Mouse (Mus musculus) C2C12 (cell line): Measurements from ENCODE around the gene Col24a1. TPM values are rescaled to one million over a fixed set of nuclear protein-coding genes. Genes with fewer than 3 reads are reported as not detected.
A peak's percentile ranks its signal among the peaks of the same experiment; 100 is the strongest.

Experiments
- H3K27me3 ChIP-seq: one replicate; pipeline ENCODE4 v1.6.1; 2011; ENCODE audit not compliant: control insufficient read depth, insufficient read depth, insufficient read length
- H3K36me3 ChIP-seq: one replicate; pipeline ENCODE4 v1.6.1; 2011; ENCODE audit not compliant: control insufficient read depth, insufficient read depth
- H3K4me3 ChIP-seq: one replicate; pipeline ENCODE4 v1.5.1; 2011; ENCODE audit warnings: mild to moderate bottlenecking, control low read depth; ENCODE audit not compliant: poor library complexity, insufficient read depth, severe bottlenecking
- H3K79me2 ChIP-seq: one replicate; pipeline ENCODE4 v1.6.1; 2011; ENCODE audit not compliant: control insufficient read depth, insufficient read depth
- H3K79me3 ChIP-seq: one replicate; pipeline ENCODE4 v1.6.1; 2011; ENCODE audit warnings: low read depth, control low read depth
- H3ac ChIP-seq: one replicate; pipeline ENCODE3; 2011; ENCODE audit warnings: low read depth; ENCODE audit not compliant: control insufficient read depth, insufficient read length
- CEBPB ChIP-seq: IDR thresholded peaks from one replicate; pipeline ENCODE4 v1.6.1; 2011; ENCODE audit warnings: low read depth, mild to moderate bottlenecking, control low read depth, moderate library complexity
- CTCF ChIP-seq: IDR thresholded peaks from one replicate; pipeline ENCODE4 v1.5.1; 2011; ENCODE audit not compliant: control insufficient read depth, insufficient read depth, insufficient read length
- FOSL1 ChIP-seq: IDR thresholded peaks from one replicate; pipeline ENCODE4 v1.8.0; 2011; ENCODE audit warnings: mild to moderate bottlenecking, low read length; ENCODE audit not compliant: poor library complexity, insufficient read depth, severe bottlenecking
- MAX ChIP-seq: IDR thresholded peaks from one replicate; pipeline ENCODE4 v1.6.1; 2011; ENCODE audit warnings: mild to moderate bottlenecking, control low read depth
- MYOD1 ChIP-seq: IDR thresholded peaks from one replicate; pipeline ENCODE4 v1.6.1; 2011; ENCODE audit warnings: low read depth; ENCODE audit not compliant: control insufficient read depth, insufficient read length
- MYOG ChIP-seq: IDR thresholded peaks from one replicate; pipeline ENCODE4 v1.6.1; 2011; ENCODE audit not compliant: control insufficient read depth, insufficient read length; ENCODE audit errors: extremely low read depth
- USF1 ChIP-seq: IDR thresholded peaks from one replicate; pipeline ENCODE4 v1.6.1; 2011; ENCODE audit warnings: low read depth, mild to moderate bottlenecking, control low read depth, moderate library complexity
- polyA plus RNA-seq: library from polyadenylated mRNA; unstranded; fragments of >200 nt; fragmentation: generic; extraction: Trizol; gene quantifications from one replicate; pipeline ENCODE4 v1.2.1, GENCODE M21; 2012; ENCODE audit warnings: missing spikeins

The Col24a1 gene
- polyA plus RNA-seq, 1 experiment: 0.01 TPM

DNA sequence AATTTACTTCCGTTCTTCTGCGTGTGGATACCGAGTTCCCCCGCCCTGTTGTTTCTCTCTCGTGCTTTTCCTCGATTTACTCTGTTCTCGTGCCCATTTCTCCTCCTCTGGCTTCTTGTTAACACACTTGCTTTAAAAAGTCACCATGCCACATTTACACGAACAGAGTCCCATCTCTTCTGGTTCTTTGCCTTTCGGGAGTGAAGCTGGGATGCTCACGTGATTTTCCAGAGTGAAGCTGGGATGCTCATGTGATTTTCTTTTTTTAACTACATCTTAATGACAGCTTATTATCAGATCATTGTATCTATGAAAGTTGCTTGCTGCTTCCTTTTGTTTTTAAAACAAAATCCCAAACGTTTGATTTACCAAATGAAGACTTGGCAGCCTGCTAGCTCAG lies 184.8 kb downstream of the Col24a1 start:
- no peak overlapping the region for H3K4me3 ChIP-seq
- H3ac ChIP-seq: no peak overlapping the region
- no peaks in the 10 kb centered on the region for H3K79me3 ChIP-seq
- H3K27me3 ChIP-seq: no peaks in the 10 kb centered on the region
- TF ChIP-seq CEBPB: no peak
- no peak for TF ChIP-seq CTCF
- TF ChIP-seq MYOG: no peak
- TF ChIP-seq USF1: no peak
- TF ChIP-seq MAX: no peak
- no peak for TF ChIP-seq MYOD1
- TF ChIP-seq FOSL1: no peak
- no peaks in the 10 kb centered on the region for H3K36me3 ChIP-seq
- no peaks in the 10 kb centered on the region for H3K79me2 ChIP-seq

DNA sequence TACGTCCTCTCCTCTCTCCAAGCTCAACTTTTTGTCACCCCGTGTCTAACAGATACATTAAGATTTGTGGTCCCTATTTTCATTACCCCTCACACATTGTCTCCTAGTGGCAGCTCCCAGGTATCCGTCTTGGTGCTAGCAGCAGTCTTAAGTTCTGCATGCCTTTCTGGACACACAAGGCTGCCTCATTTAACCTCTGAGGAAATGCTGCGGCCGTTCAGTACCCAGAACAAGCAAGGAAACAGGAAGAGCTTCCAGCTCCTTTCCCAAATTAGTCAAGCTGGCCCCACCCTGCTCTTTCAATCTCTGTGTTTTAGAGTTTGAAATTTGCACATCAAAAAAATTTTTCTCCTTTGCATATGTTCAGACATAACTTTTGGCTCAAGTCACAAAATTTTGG lies 186.2 kb downstream of the Col24a1 start:
- Histone ChIP-seq H3K27me3 (no peaks in the 10 kb centered on the region), H3K79me3 (no peaks in the 10 kb centered on the region), H3K79me2 (no peaks in the 10 kb centered on the region), H3K4me3 (no peak overlapping the region), H3ac (no peak overlapping the region), H3K36me3 (no peaks in the 10 kb centered on the region)
- TF ChIP-seq FOSL1: no peak
- no peak for TF ChIP-seq MAX
- TF ChIP-seq USF1: no peak
- TF ChIP-seq CEBPB: no peak
- no peak for TF ChIP-seq MYOG
- TF ChIP-seq MYOD1: no peak
- TF ChIP-seq CTCF: no peak

DNA sequence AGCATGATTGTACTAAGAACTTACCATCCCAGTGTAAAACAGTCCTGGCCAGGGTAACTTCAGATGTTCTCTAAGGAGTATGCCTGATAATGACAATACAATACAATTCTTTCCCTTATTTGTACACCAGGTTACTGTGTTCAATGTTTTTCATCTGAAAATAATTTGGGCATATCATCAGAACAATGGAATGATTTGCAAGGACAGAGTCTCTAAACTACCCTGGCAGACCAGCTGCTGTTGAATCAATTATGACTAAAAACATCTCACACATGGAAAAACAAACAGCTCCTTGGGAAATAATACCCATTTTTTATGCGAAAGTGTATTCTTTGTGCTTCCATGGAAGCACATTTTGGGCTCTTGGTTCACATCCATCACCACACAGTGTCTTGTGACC lies 198.0 kb downstream of the Col24a1 start:
- Histone ChIP-seq H3K36me3 (no peaks in the 10 kb centered on the region), H3ac (no peak overlapping the region), H3K79me2 (no peaks in the 10 kb centered on the region), H3K79me3 (no peaks in the 10 kb centered on the region), H3K27me3 (no peaks in the 10 kb centered on the region), H3K4me3 (no peak overlapping the region)
- no peak for TF ChIP-seq FOSL1
- no peak for TF ChIP-seq USF1
- no peak for TF ChIP-seq MAX
- TF ChIP-seq MYOD1: no peak
- TF ChIP-seq CTCF: no peak
- no peak for TF ChIP-seq CEBPB
- TF ChIP-seq MYOG: no peak

DNA sequence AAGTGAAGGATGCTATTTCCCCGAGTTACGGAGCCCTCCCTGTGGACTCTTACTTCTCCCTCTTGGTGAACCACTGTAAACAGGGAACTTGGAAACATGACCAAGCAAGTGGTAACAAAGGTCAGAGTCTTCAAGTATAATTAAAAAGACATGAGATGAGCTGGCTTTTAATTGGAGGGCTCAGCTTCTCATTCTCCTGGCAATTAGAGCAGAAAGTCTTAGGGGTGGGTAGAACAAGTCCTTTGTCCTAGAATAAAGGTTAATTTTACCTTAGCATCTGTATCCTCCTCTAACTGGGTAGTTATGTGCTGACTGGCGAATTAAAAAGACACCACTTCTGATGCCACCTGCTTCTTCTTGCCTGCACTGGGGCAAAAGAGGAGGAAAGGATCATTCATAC lies 199.1 kb downstream of the Col24a1 start:
- no peak for TF ChIP-seq MAX
- no peak for TF ChIP-seq MYOG
- TF ChIP-seq CTCF: no peak
- TF ChIP-seq MYOD1: no peak
- no peak for TF ChIP-seq USF1
- TF ChIP-seq CEBPB: no peak
- TF ChIP-seq FOSL1: no peak
- Histone ChIP-seq H3K79me2 (no peaks in the 10 kb centered on the region), H3K27me3 (no peaks in the 10 kb centered on the region), H3K79me3 (no peaks in the 10 kb centered on the region), H3ac (no peak overlapping the region), H3K4me3 (no peak overlapping the region), H3K36me3 (no peaks in the 10 kb centered on the region)

DNA sequence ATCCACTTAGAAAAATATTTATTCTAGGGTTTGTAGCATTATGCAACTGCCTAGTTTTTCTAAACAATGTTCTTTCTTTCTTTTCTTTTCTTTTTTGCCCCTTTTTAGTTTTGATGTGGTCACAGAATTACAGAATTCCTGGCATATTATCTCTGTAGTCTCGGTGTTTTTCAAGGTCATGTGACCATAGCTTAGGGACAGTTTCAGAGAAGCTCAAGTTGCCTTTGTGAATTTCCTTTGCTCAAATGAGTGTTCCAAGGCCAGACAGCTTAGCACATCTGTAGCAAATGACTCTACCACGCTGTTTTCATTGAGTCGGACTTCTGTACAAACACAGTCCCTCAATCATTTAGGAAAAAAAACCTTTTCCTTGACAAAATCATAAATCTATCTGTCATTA lies 205.9 kb downstream of the Col24a1 start:
- H3K79me3 ChIP-seq: no peaks in the 10 kb centered on the region
- no peaks in the 10 kb centered on the region for H3K27me3 ChIP-seq
- H3K36me3 ChIP-seq: no peaks in the 10 kb centered on the region
- no peak overlapping the region for H3ac ChIP-seq
- TF ChIP-seq MYOG: no peak
- no peak for TF ChIP-seq MAX
- TF ChIP-seq USF1: peak; percentile 81
- H3K4me3 ChIP-seq: no peak overlapping the region
- H3K79me2 ChIP-seq: no peaks in the 10 kb centered on the region

DNA sequence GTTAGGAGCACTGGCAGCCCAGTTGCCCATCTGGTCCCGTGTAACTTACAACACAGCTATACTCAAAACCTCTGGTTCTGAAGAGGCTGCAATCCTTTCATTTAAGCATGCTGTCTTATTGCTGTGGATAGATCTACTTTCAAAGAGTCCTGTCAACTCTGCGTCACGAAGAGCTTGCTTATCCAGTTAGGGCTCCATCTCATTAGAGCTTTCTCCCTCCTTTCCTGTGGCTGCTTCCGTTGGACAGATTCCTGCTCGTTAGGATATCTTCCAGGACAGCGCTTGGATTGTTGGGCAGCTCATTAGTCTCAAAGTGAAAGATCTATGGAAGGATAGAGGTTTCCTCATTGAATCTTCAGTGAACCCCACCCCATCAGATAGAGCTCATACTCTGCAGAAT lies 206.6 kb downstream of the Col24a1 start:
- Histone ChIP-seq H3ac (no peak overlapping the region), H3K79me3 (no peaks in the 10 kb centered on the region), H3K27me3 (no peaks in the 10 kb centered on the region), H3K4me3 (no peak overlapping the region), H3K36me3 (no peaks in the 10 kb centered on the region), H3K79me2 (no peaks in the 10 kb centered on the region)
- no peak for TF ChIP-seq USF1
- no peak for TF ChIP-seq CTCF
- TF ChIP-seq FOSL1: no peak
- no peak for TF ChIP-seq MYOG
- TF ChIP-seq MYOD1: no peak
- no peak for TF ChIP-seq CEBPB
- TF ChIP-seq MAX: no peak
